ENCODE assay signal across 8 mouse cellular contexts in the genomic region with DNA sequence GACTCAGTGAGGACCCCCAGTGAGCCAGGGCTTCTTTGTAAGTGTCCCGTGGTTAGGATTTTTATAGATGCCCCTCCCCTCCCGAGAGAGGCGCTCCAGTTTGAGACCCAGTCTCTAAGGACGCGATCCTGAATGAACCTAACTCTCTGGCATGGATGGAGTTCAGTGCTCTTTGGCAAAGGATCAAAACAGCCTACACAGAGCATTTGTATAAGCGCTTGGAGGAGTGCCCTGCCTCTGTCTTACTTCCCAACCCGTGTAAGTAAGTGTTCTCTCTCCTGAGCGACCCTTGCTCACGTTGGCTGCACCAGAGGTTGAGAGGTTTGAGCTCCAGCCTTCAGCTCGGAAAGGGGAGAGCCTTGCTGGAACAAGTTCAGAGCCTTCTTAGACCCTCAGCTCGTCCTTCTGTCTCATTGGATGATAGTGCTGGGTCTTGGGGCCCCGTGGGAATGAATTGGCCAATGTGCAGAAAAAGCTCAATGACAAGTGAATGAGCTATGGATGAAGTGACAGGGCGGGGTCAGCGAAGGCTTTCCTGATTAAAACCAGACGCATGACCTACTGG. TPM values are rescaled to one million over a fixed set of nuclear protein-coding genes. Genes with fewer than 3 reads are reported as not detected.
A peak's percentile ranks its signal among the peaks of the same experiment; 100 is the strongest.
DNase-seq lines count a peak whose midpoint lies in the region; ATAC-seq and TF ChIP-seq lines count a peak whose summit lies in the region.

No protein-coding gene starts in this region.

- H3K27me3 ChIP-seq in heart, adult 2 months (ENCODE audit: control insufficient read depth, insufficient read depth, low read length), result no peaks in the 10 kb centered on the region
- no peaks in the 10 kb centered on the region for H3K27me3 ChIP-seq in heart, embryonic 11.5 days (ENCODE audit: control insufficient read depth, insufficient read depth, low read length)
- H3K27me3 ChIP-seq in heart, embryonic 15.5 days, result no peaks in the 10 kb centered on the region
- no peaks in the 10 kb centered on the region for H3K27me3 ChIP-seq in limb, embryonic 15.5 days

- 56% methylated on average over 15 of the region's 15 CpGs for WGBS in heart, adult 2 months
- 77% methylated on average over 15 of the region's 15 CpGs for WGBS in heart, embryonic 11.5 days (ENCODE audit: insufficient replicate concordance)
- 63% methylated on average over 15 of the region's 15 CpGs for WGBS in heart, embryonic 15.5 days
- 61% methylated on average over 15 of the region's 15 CpGs for WGBS in limb, embryonic 15.5 days

- no peak for ATAC-seq in heart, embryonic 11.5 days (replicated peaks; ENCODE audit: insufficient number of reproducible peaks, low FRiP score, low TSS enrichment)
- ATAC-seq in heart, embryonic 15.5 days (replicated peaks; ENCODE audit: insufficient number of reproducible peaks, insufficient read depth, low FRiP score, low read depth), result 0 out of 2 replicates have a peak, but pooled peaks have one; percentile 58
- ATAC-seq in limb, embryonic 15.5 days (ENCODE audit: insufficient number of reproducible peaks, low FRiP score, low TSS enrichment, low read depth), result peak; percentile 69

- H3K4me3 ChIP-seq in heart, adult 2 months, result no peak overlapping the region
- no peak overlapping the region for H3K4me3 ChIP-seq in heart, embryonic 11.5 days (ENCODE audit: low read depth, low read length)
- H3K4me3 ChIP-seq in heart, embryonic 15.5 days, result no peak overlapping the region
- no peak overlapping the region for H3K4me3 ChIP-seq in limb, embryonic 15.5 days

- no peaks in the 10 kb centered on the region for H3K79me2 ChIP-seq in heart, adult 2 months (replicated peaks; ENCODE audit: control insufficient read depth, insufficient read depth, low read length)

- DNase-seq in heart, adult 2 months, result peak; percentile 47 to 57
- peak; percentile 69 for DNase-seq in brain, embryonic 14.5 days (ENCODE audit: low read depth)
- DNase-seq in thymus, postnatal 36 days, result no peak
- no peak for DNase-seq in ovary, postnatal 14 days (ENCODE audit: low spot score)
- no peak for DNase-seq in spleen, postnatal 36 days (ENCODE audit: low spot score in 2 of 2)

- 0 out of 2 replicates have a peak, but pooled peaks cover 3% of the 10 kb centered on the region for H3K9me3 ChIP-seq in heart, embryonic 11.5 days (replicated peaks; ENCODE audit: control insufficient read depth, low read length)
- H3K9me3 ChIP-seq in heart, embryonic 15.5 days (replicated peaks), result no peaks in the 10 kb centered on the region
- no peaks in the 10 kb centered on the region for H3K9me3 ChIP-seq in limb, embryonic 15.5 days

- no peak for TF ChIP-seq EP300 in heart, adult 2 months (IDR thresholded peaks at IDR 0.05; ENCODE audit: insufficient read depth, low read depth, low read length)

- no peak overlapping the region; the same call in 1 of the 2 replicates for H3K9ac ChIP-seq in heart, adult 2 months (ENCODE audit: low read depth, low read length)
- no peak overlapping the region for H3K9ac ChIP-seq in heart, embryonic 11.5 days (ENCODE audit: low read depth, low read length)
- H3K9ac ChIP-seq in heart, embryonic 15.5 days, result no peak overlapping the region
- H3K9ac ChIP-seq in limb, embryonic 15.5 days, result no peak overlapping the region

- TF ChIP-seq POLR2A in heart, adult 2 months (IDR thresholded peaks at IDR 0.05; ENCODE audit: insufficient read depth, low read depth, low read length), result no peak
- TF ChIP-seq POLR2A in brain, embryonic 14.5 days (IDR thresholded peaks at IDR 0.05; ENCODE audit: borderline replicate concordance, extremely low read depth, insufficient read depth, insufficient read length, poor library complexity, severe bottlenecking), result no peak

- TF ChIP-seq CTCF in heart, adult 2 months (IDR thresholded peaks at IDR 0.05), result no peak
- TF ChIP-seq CTCF in brain, embryonic 14.5 days (IDR thresholded peaks at IDR 0.05; ENCODE audit: borderline replicate concordance, extremely low read depth, insufficient read depth, insufficient read length), result no peak

- peaks cover 4% of the 10 kb centered on the region for H3K4me1 ChIP-seq in heart, adult 2 months (ENCODE audit: control insufficient read depth, insufficient read depth, low read length)
- no peaks in the 10 kb centered on the region for H3K4me1 ChIP-seq in heart, embryonic 11.5 days (ENCODE audit: control insufficient read depth, insufficient read depth, low read length)
- H3K4me1 ChIP-seq in heart, embryonic 15.5 days (replicated peaks), result 0 out of 2 replicates have a peak, but pooled peaks cover 3% of the 10 kb centered on the region
- peaks cover 4% of the 10 kb centered on the region; the same call in 1 of the 2 replicates for H3K4me1 ChIP-seq in limb, embryonic 15.5 days

- no peak overlapping the region for H3K4me2 ChIP-seq in heart, embryonic 11.5 days
- H3K4me2 ChIP-seq in heart, embryonic 15.5 days, result peak overlapping the region; percentile 11; the same call in 1 of the 2 replicates
- no peak overlapping the region for H3K4me2 ChIP-seq in limb, embryonic 15.5 days

- H3K27ac ChIP-seq in heart, adult 2 months, result peak overlapping the region; percentile 11; the same call in 1 of the 2 replicates
- H3K27ac ChIP-seq in heart, embryonic 11.5 days (ENCODE audit: low read depth, low read length), result no peak overlapping the region
- H3K27ac ChIP-seq in heart, embryonic 15.5 days, result peak overlapping the region; percentile 43
- peak overlapping the region; percentile 47; the same call in 1 of the 2 replicates for H3K27ac ChIP-seq in limb, embryonic 15.5 days

- intact Hi-C loops in heart, adult 2 months (cut with DNase I), result no loop called here

- no peaks in the 10 kb centered on the region; the same call in 1 of the 2 replicates for H3K36me3 ChIP-seq in heart, adult 2 months (ENCODE audit: control insufficient read depth, insufficient read depth, low read length)
- H3K36me3 ChIP-seq in heart, embryonic 11.5 days (ENCODE audit: control insufficient read depth, insufficient read depth, low read length), result peaks cover 2% of the 10 kb centered on the region; the same call in 1 of the 2 replicates
- H3K36me3 ChIP-seq in heart, embryonic 15.5 days, result no peaks in the 10 kb centered on the region
- no peaks in the 10 kb centered on the region for H3K36me3 ChIP-seq in limb, embryonic 15.5 days

RNA-seq across cellular contexts. Expression of a gene that starts 33.7 kb away (rescaled TPM):
- total RNA-seq in heart, adult 2 months (2021), result 1 to 10 TPM; 6.2 to 7.8 TPM
- 3.1 and 4.7 TPM in 2 replicates for polyA plus RNA-seq in heart, adult 2 months (2012; rRNA removed)
- polyA plus RNA-seq in heart, embryonic 11.5 days (2014; fragmentation: Nextera tagmentation; extraction: Ambion mirVana), result 12.9 and 13.8 TPM in 2 replicates
- 24.1 and 41.3 TPM in 2 replicates for polyA plus RNA-seq in brain, embryonic 14.5 days (2012; rRNA removed)
- 10.2 and 13.9 TPM in 2 replicates for polyA plus RNA-seq in heart, embryonic 15.5 days (2015; fragmentation: Nextera tagmentation; extraction: Ambion mirVana)
- polyA plus RNA-seq in limb, embryonic 15.5 days (2015; fragmentation: Nextera tagmentation; extraction: Ambion mirVana), result 18.4 and 20.5 TPM in 2 replicates

RNA-seq across cellular contexts. Expression of a gene that starts 37.7 kb away (rescaled TPM):
- 100 to 1,000 TPM in 1 of 2 experiments, 10 to 100 TPM in 1; 76.8 to 112 TPM for total RNA-seq in heart, adult 2 months (2021)
- 44.7 and 55.9 TPM in 2 replicates for polyA plus RNA-seq in heart, adult 2 months (2012; rRNA removed)
- polyA plus RNA-seq in heart, embryonic 11.5 days (2014; fragmentation: Nextera tagmentation; extraction: Ambion mirVana), result 36.8 and 37.1 TPM in 2 replicates
- 98.4 and 105 TPM in 2 replicates for polyA plus RNA-seq in brain, embryonic 14.5 days (2012; rRNA removed)
- 53.5 and 58.9 TPM in 2 replicates for polyA plus RNA-seq in heart, embryonic 15.5 days (2015; fragmentation: Nextera tagmentation; extraction: Ambion mirVana)
- 58.3 and 68.8 TPM in 2 replicates for polyA plus RNA-seq in limb, embryonic 15.5 days (2015; fragmentation: Nextera tagmentation; extraction: Ambion mirVana)

Comparison
In these comparisons a context has a peak if more than half of its experiments do, and no peak if none do; other contexts are left out.
1. DNase-seq: peak in heart, adult 2 months (2 of 2) and brain, embryonic 14.5 days (single experiment); none in thymus, postnatal 36 days (0 of 2), ovary, postnatal 14 days (single experiment) and spleen, postnatal 36 days (0 of 2).